Mouse (Mus musculus) adrenal gland, postnatal 14 days (tissue): ENCODE measurements around the gene Alg2. TPM values are rescaled to one million over a fixed set of nuclear protein-coding genes. Genes with fewer than 3 reads are reported as not detected.

Source experiments
- total RNA-seq: library from RNA; stranded (reverse); gene quantifications from 2 replicates; pipeline ENCODE4 v1.2.3, GENCODE M21; 2021

Alg2 gene
- total RNA-seq, 1 experiment from 2014 or later, result 92.9 TPM

Other genes with a start within 250 kb of the Alg2 start
- gene Tgfbr1, start 121.1 kb downstream of the Alg2 start, total RNA-seq, result 25.5 and 27.8 TPM in 2 replicates
- gene Sec61b, start 325 bp upstream of the Alg2 start, total RNA-seq, result 194 and 208 TPM in 2 replicates